Mouse (Mus musculus): ENCODE results near the gene Olfr1293-ps. TPM values are rescaled to one million over a fixed set of nuclear protein-coding genes. Genes with fewer than 3 reads are reported as not detected.

The Olfr1293-ps gene
- polyA plus RNA-seq (2021) = not detected

GRCm38 (mm10) chr2:111524903-111525302 lies at the start of gene Olfr1293-ps:
Gene Olfr1293-ps (plus strand): TSS chr2:111525203.
- ATAC-seq = no peak
- ChIA-PET CTCF (no interaction called here), POLR2A (no interaction called here)
- no peak for DNase-seq (ENCODE audit: low read depth, low spot score)
- in situ Hi-C loops (cut with MboI; ENCODE audit: low pct_unique_long_range_greater_than_20kb) = no loop called here
- no peaks in the 10 kb centered on the region for H3K27me3 ChIP-seq
- TF ChIP-seq CTCF (IDR thresholded peaks at IDR 0.05) = no peak

DNA sequence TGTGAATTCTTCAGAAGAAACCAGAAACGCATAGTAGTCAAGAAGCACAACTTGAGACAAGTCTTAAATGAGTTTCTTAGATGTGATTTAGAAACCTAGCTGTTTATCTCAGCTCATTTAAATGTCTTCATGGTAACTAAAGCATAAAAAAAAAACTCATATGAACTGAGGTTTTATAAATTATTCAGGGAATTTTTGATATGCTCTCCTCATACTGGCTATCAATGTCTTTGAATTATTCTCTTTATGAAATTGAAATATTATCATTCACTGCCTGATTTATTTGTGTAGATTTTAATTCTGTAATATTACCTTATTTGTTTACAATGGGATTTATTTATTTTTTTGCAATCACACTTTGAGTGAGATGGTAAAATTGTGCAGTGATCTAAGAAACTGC lies 44.5 kb upstream of the Olfr1293-ps start, which contains the start of gene Olfr1289:
TSS of gene Olfr1289 (plus strand) at position 301 of the 400 bp plus-strand sequence.
- in situ Hi-C loops (cut with MboI; ENCODE audit: low pct_unique_long_range_greater_than_20kb) = no loop called here
- H3K27me3 ChIP-seq = no peaks in the 10 kb centered on the region
- ChIA-PET CTCF (no interaction called here), POLR2A (no interaction called here)
- ATAC-seq (no peak), DNase-seq (ENCODE audit: low read depth, low spot score) (no peak)
- TF ChIP-seq CTCF (IDR thresholded peaks at IDR 0.05) = no peak

GRCm38 (mm10) chr2:111493729-111494128 lies 31.3 kb upstream of the Olfr1293-ps start, which contains the start of gene Olfr1290:
Gene Olfr1290 (minus strand): TSS chr2:111493829.
- no peak for TF ChIP-seq CTCF (IDR thresholded peaks at IDR 0.05)
- H3K27me3 ChIP-seq = no peaks in the 10 kb centered on the region
- POLR2A ChIA-PET = no interaction called here
- CTCF ChIA-PET = no interaction called here
- ATAC-seq (no peak), DNase-seq (ENCODE audit: low read depth, low spot score) (no peak)
- in situ Hi-C loops (cut with MboI; ENCODE audit: low pct_unique_long_range_greater_than_20kb) = no loop called here

DNA sequence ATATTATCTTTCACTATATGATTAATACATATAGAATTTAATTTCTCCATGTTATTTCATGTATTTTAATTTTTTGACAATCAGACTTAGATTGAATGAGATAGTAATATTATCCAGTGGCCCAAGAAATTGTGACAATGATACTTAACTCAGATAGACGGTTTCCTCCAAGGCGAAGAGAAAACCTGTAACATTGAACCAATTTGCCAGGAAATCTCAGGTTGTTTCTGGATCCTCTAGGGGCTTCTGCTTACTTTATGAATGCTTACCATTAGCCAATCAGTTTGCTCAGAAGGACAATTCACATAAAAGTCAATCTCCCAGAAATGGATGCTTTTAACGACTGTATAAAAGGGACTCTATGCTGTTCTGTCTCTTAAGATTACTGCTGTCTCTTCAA lies 28.1 kb upstream of the Olfr1293-ps start, which contains the start of gene Olfr1291-ps1:
TSS of gene Olfr1291-ps1 (plus strand) at position 301 of the 400 bp plus-strand sequence.
- DNase-seq (ENCODE audit: low read depth, low spot score) = no peak
- no peaks in the 10 kb centered on the region for H3K27me3 ChIP-seq
- in situ Hi-C loops (cut with MboI; ENCODE audit: low pct_unique_long_range_greater_than_20kb) = no loop called here
- ATAC-seq = no peak
- TF ChIP-seq CTCF (IDR thresholded peaks at IDR 0.05) = no peak
- CTCF ChIA-PET = no interaction called here
- POLR2A ChIA-PET = no interaction called here

DNA sequence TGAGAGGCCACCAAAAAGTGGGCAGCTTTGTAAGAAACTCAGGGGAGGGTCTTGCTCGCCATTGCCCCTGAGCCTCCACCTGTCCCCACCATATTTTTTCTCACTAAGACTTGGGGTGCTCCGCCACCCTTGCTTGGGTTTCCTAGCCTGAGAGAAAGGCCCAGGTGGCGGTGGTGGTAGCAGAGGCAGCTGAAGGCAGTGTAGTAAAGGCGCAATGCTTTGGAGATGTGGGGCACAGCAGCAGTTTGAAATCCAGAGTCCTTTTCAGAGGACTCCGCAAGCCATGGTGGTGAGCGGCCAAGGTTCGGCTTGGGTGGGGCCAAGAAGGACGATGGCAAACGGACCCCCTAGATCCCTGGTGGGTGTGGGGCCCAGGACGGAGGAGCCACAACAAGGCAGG lies 7.6 kb upstream of the Olfr1293-ps start:
- no peak for TF ChIP-seq CTCF (IDR thresholded peaks at IDR 0.05)
- in situ Hi-C loops (cut with MboI; ENCODE audit: low pct_unique_long_range_greater_than_20kb) = no loop called here
- no peak for DNase-seq (ENCODE audit: low read depth, low spot score)
- no peaks in the 10 kb centered on the region for H3K27me3 ChIP-seq
- ATAC-seq = no peak
- POLR2A ChIA-PET = no interaction called here
- CTCF ChIA-PET = no interaction called here

DNA sequence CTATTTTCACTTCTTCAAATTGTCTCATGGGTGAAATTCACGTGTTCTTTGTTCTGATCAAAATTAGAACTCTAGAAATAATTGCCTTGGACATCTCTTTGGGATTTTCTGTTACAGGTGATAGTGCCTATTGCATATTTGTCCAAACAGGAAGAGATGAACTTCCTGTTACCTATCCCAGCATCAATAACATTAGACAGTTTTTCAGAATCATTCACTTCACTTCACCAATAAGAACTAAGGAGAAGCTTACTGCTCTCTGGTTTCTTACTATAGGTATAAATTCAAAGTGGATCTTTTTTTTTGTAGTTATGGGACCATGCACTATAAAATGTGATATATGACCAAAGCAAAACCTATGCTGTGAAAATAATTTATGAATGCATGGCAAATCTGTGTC lies 15.2 kb downstream of the Olfr1293-ps start, which contains the start of gene Olfr1294:
TSS of gene Olfr1294 (minus strand) at position 101 of the 400 bp plus-strand sequence.
- in situ Hi-C loops (cut with MboI; ENCODE audit: low pct_unique_long_range_greater_than_20kb) = no loop called here
- H3K27me3 ChIP-seq = no peaks in the 10 kb centered on the region
- TF ChIP-seq CTCF (IDR thresholded peaks at IDR 0.05) = no peak
- CTCF ChIA-PET = no interaction called here
- POLR2A ChIA-PET = no interaction called here
- no peak for ATAC-seq
- no peak for DNase-seq (ENCODE audit: low read depth, low spot score)

- ATAC-seq = no peak
- H3K27me3 ChIP-seq = no peaks in the 10 kb centered on the region
- in situ Hi-C loops (cut with MboI; ENCODE audit: low pct_unique_long_range_greater_than_20kb) = no loop called here
- ChIA-PET POLR2A (no interaction called here), CTCF (no interaction called here)
- TF ChIP-seq CTCF (IDR thresholded peaks at IDR 0.05) = no peak
- DNase-seq (ENCODE audit: low read depth, low spot score) = no peak
These were observed 44.6 kb downstream of the Olfr1293-ps start, which contains the start of gene Olfr1295 for GRCm38 (mm10) chr2:111569581-111569980. Gene Olfr1295 (minus strand): TSS chr2:111569681.

Other genes with a start within 250 kb of the Olfr1293-ps start
- not detected for gene Olfr1278, start 235.1 kb upstream of the Olfr1293-ps start, polyA plus RNA-seq (2021)
- gene Olfr1279, start 224.6 kb upstream of the Olfr1293-ps start, polyA plus RNA-seq (2021) = 1.9 TPM
- not detected for gene Olfr1280, start 211.2 kb upstream of the Olfr1293-ps start, polyA plus RNA-seq (2021)
- not detected for gene Olfr1281, start 198.7 kb upstream of the Olfr1293-ps start, polyA plus RNA-seq (2021)
- gene Olfr1282, start 189.1 kb upstream of the Olfr1293-ps start, polyA plus RNA-seq (2021) = not detected
- gene Olfr1283, start 158.4 kb upstream of the Olfr1293-ps start, polyA plus RNA-seq (2021) = not detected
- not detected for gene Olfr1284, start 149.7 kb upstream of the Olfr1293-ps start, polyA plus RNA-seq (2021)
- gene Olfr1286, start 102.1 kb upstream of the Olfr1293-ps start, polyA plus RNA-seq (2021) = not detected
- not detected for gene Olfr1287, start 76.1 kb upstream of the Olfr1293-ps start, polyA plus RNA-seq (2021)
- not detected for gene Olfr1288, start 51.1 kb upstream of the Olfr1293-ps start, polyA plus RNA-seq (2021)
- not detected for gene Olfr1289, start 44.4 kb upstream of the Olfr1293-ps start, polyA plus RNA-seq (2021)
- not detected for gene Olfr1290, start 31.4 kb upstream of the Olfr1293-ps start, polyA plus RNA-seq (2021)
- gene Olfr1291-ps1, start 28.0 kb upstream of the Olfr1293-ps start, polyA plus RNA-seq (2021) = not detected
- not detected for gene Olfr1294, start 15.1 kb downstream of the Olfr1293-ps start, polyA plus RNA-seq (2021)
- gene Olfr1295, start 44.5 kb downstream of the Olfr1293-ps start, polyA plus RNA-seq (2021) = not detected
- gene Olfr1297, start 101.3 kb downstream of the Olfr1293-ps start, polyA plus RNA-seq (2021) = not detected
- gene Olfr1298, start 124.0 kb downstream of the Olfr1293-ps start, polyA plus RNA-seq (2021) = not detected
- not detected for gene Olfr1299, start 136.2 kb downstream of the Olfr1293-ps start, polyA plus RNA-seq (2021)
- not detected for gene Olfr1301, start 225.8 kb downstream of the Olfr1293-ps start, polyA plus RNA-seq (2021)

Measured in Patski (cell line).